Mouse (Mus musculus): ENCODE measurements around the gene Pptc7. TPM values are rescaled to one million over a fixed set of nuclear protein-coding genes. Genes with fewer than 3 reads are reported as not detected.
A peak's percentile ranks its signal among the peaks of the same experiment; 100 is the strongest.

Pptc7 gene
- polyA plus RNA-seq, 1 experiment = 18.7 TPM

GRCm38 (mm10) chr5:122291553-122292339 is 7.6 kb downstream of the Pptc7 start:
- Histone ChIP-seq H3K27me3 (ENCODE audit: control insufficient read depth, insufficient read depth, low read length, poor library complexity, severe bottlenecking) (no peaks in the 10 kb centered on the region), H3K4me3 (ENCODE audit: low read depth, low read length) (no peak overlapping the region), H3K9me3 (replicated peaks; ENCODE audit: control insufficient read depth, insufficient read depth, low read length, poor library complexity, severe bottlenecking) (no peaks in the 10 kb centered on the region), H3K4me1 (ENCODE audit: control insufficient read depth, insufficient read depth, low read length) (peaks cover 9% of the 10 kb centered on the region), H3K27ac (ENCODE audit: insufficient read depth, low read length) (no peak overlapping the region), H3K9ac (ENCODE audit: low read depth, poor library complexity, severe bottlenecking) (no peak overlapping the region), H3K36me3 (ENCODE audit: control insufficient read depth, insufficient read depth, low read length, poor library complexity, severe bottlenecking) (peaks cover 6% of the 10 kb centered on the region; the same call in 1 of the 2 replicates)
- TF ChIP-seq EP300 (IDR thresholded peaks at IDR 0.05; ENCODE audit: insufficient read depth, low read depth, low read length) = no peak
- TF ChIP-seq POLR2A (IDR thresholded peaks at IDR 0.05; ENCODE audit: insufficient read depth, low read length) = no peak
- TF ChIP-seq CTCF (IDR thresholded peaks at IDR 0.05; ENCODE audit: low read depth, low read length) = no peak

- no peak for TF ChIP-seq EP300 (IDR thresholded peaks at IDR 0.05; ENCODE audit: insufficient read depth, low read depth, low read length)
- TF ChIP-seq CTCF (IDR thresholded peaks at IDR 0.05; ENCODE audit: low read depth, low read length) = no peak
- no peak for TF ChIP-seq POLR2A (IDR thresholded peaks at IDR 0.05; ENCODE audit: insufficient read depth, low read length)
- no peak overlapping the region for H3K4me3 ChIP-seq (ENCODE audit: low read depth, low read length)
Measured at GRCm38 (mm10) chr5:122293131-122293530, 9.0 kb downstream of the Pptc7 start.

GRCm38 (mm10) chr5:122294219-122294735 is 10.1 kb downstream of the Pptc7 start:
- peaks cover 9% of the 10 kb centered on the region for H3K4me1 ChIP-seq (ENCODE audit: control insufficient read depth, insufficient read depth, low read length)
- no peak overlapping the region for H3K9ac ChIP-seq (ENCODE audit: low read depth, poor library complexity, severe bottlenecking)
- no peak overlapping the region for H3K4me3 ChIP-seq (ENCODE audit: low read depth, low read length)
- TF ChIP-seq EP300 (IDR thresholded peaks at IDR 0.05; ENCODE audit: insufficient read depth, low read depth, low read length) (peak; percentile 68), POLR2A (IDR thresholded peaks at IDR 0.05; ENCODE audit: insufficient read depth, low read length) (no peak)
- H3K9me3 ChIP-seq (replicated peaks; ENCODE audit: control insufficient read depth, insufficient read depth, low read length, poor library complexity, severe bottlenecking) = no peaks in the 10 kb centered on the region
- no peaks in the 10 kb centered on the region for H3K27me3 ChIP-seq (ENCODE audit: control insufficient read depth, insufficient read depth, low read length, poor library complexity, severe bottlenecking)
- no peak overlapping the region for H3K27ac ChIP-seq (ENCODE audit: insufficient read depth, low read length)
- no peaks in the 10 kb centered on the region for H3K36me3 ChIP-seq (ENCODE audit: control insufficient read depth, insufficient read depth, low read length, poor library complexity, severe bottlenecking)

More at GRCm38 (mm10) chr5:122293131-122293530, 9.0 kb downstream of the Pptc7 start:
- Histone ChIP-seq H3K27ac (ENCODE audit: insufficient read depth, low read length) (no peak overlapping the region), H3K27me3 (ENCODE audit: control insufficient read depth, insufficient read depth, low read length, poor library complexity, severe bottlenecking) (no peaks in the 10 kb centered on the region), H3K36me3 (ENCODE audit: control insufficient read depth, insufficient read depth, low read length, poor library complexity, severe bottlenecking) (peaks cover 3% of the 10 kb centered on the region; the same call in 1 of the 2 replicates), H3K4me1 (ENCODE audit: control insufficient read depth, insufficient read depth, low read length) (peaks cover 9% of the 10 kb centered on the region), H3K9ac (ENCODE audit: low read depth, poor library complexity, severe bottlenecking) (no peak overlapping the region), H3K9me3 (replicated peaks; ENCODE audit: control insufficient read depth, insufficient read depth, low read length, poor library complexity, severe bottlenecking) (no peaks in the 10 kb centered on the region)

GRCm38 (mm10) chr5:122295113-122295935 is 11.2 kb downstream of the Pptc7 start:
- no peaks in the 10 kb centered on the region for H3K27me3 ChIP-seq (ENCODE audit: control insufficient read depth, insufficient read depth, low read length, poor library complexity, severe bottlenecking)

GRCm38 (mm10) chr5:122300071-122300518 is 15.9 kb downstream of the Pptc7 start:
- H3K36me3 ChIP-seq (ENCODE audit: control insufficient read depth, insufficient read depth, low read length, poor library complexity, severe bottlenecking) = no peaks in the 10 kb centered on the region
- H3K27me3 ChIP-seq (ENCODE audit: control insufficient read depth, insufficient read depth, low read length, poor library complexity, severe bottlenecking) = no peaks in the 10 kb centered on the region
- no peaks in the 10 kb centered on the region for H3K9me3 ChIP-seq (replicated peaks; ENCODE audit: control insufficient read depth, insufficient read depth, low read length, poor library complexity, severe bottlenecking)
- no peak overlapping the region for H3K4me3 ChIP-seq (ENCODE audit: low read depth, low read length)
- no peak for TF ChIP-seq EP300 (IDR thresholded peaks at IDR 0.05; ENCODE audit: insufficient read depth, low read depth, low read length)
- no peak for TF ChIP-seq CTCF (IDR thresholded peaks at IDR 0.05; ENCODE audit: low read depth, low read length)
- no peak for TF ChIP-seq POLR2A (IDR thresholded peaks at IDR 0.05; ENCODE audit: insufficient read depth, low read length)
- H3K27ac ChIP-seq (ENCODE audit: insufficient read depth, low read length) = no peak overlapping the region
- no peak overlapping the region for H3K9ac ChIP-seq (ENCODE audit: low read depth, poor library complexity, severe bottlenecking)
- H3K4me1 ChIP-seq (ENCODE audit: control insufficient read depth, insufficient read depth, low read length) = peaks cover 5% of the 10 kb centered on the region

More at GRCm38 (mm10) chr5:122295113-122295935, 11.2 kb downstream of the Pptc7 start:
- Histone ChIP-seq H3K4me3 (ENCODE audit: low read depth, low read length) (no peak overlapping the region), H3K27ac (ENCODE audit: insufficient read depth, low read length) (no peak overlapping the region), H3K4me1 (ENCODE audit: control insufficient read depth, insufficient read depth, low read length) (peaks cover 9% of the 10 kb centered on the region), H3K36me3 (ENCODE audit: control insufficient read depth, insufficient read depth, low read length, poor library complexity, severe bottlenecking) (no peaks in the 10 kb centered on the region), H3K9me3 (replicated peaks; ENCODE audit: control insufficient read depth, insufficient read depth, low read length, poor library complexity, severe bottlenecking) (no peaks in the 10 kb centered on the region), H3K9ac (ENCODE audit: low read depth, poor library complexity, severe bottlenecking) (no peak overlapping the region)
- no peak for TF ChIP-seq CTCF (IDR thresholded peaks at IDR 0.05; ENCODE audit: low read depth, low read length)
- TF ChIP-seq EP300 (IDR thresholded peaks at IDR 0.05; ENCODE audit: insufficient read depth, low read depth, low read length) = 0 out of 2 replicates have a peak, but pooled peaks have one; percentile 12

All from ES-Bruce4 (cell line).